Comparison of ENCODE assay signal across 21 mouse cellular contexts in genomic region chr14:22744701-22745100, GRCm38 (mm10).
DNase-seq lines count a peak whose midpoint lies in the region; ATAC-seq lines count a peak whose summit lies in the region.
"Had no signal": no experiment of that assay in that cellular context is flagged by ENCODE, and none has a peak within 500 bp of the region (broad histone marks: within the 10 kb centered on the region; RNA-seq: fewer than 3 reads in every experiment).

No protein-coding gene starts in this region.

- H3K4me2 ChIP-seq in forebrain, embryonic 12.5 days = no peak overlapping the region
- no peak overlapping the region for H3K4me2 ChIP-seq in midbrain, embryonic 16.5 days (ENCODE audit: low read length)
- H3K4me2 ChIP-seq in hindbrain, embryonic 11.5 days (replicated peaks; ENCODE audit: low read depth, low read length) = no peak overlapping the region
- H3K4me2 ChIP-seq in midbrain, embryonic 14.5 days (ENCODE audit: low read length) = no peak overlapping the region
- H3K4me2 ChIP-seq: heart, embryonic 11.5 days; liver, embryonic 11.5 days; midbrain, embryonic 12.5 days had no signal

- peak; percentile 16 for DNase-seq in forebrain, embryonic 10.5 days (ENCODE audit: extremely low spot score, low spot score)
- DNase-seq in midbrain, embryonic 10.5 days (ENCODE audit: low spot score) = no peak
- peak; percentile 34 for DNase-seq in hindbrain, embryonic 11.5 days (ENCODE audit: low spot score)
- peak; percentile 52 for DNase-seq in midbrain, embryonic 14.5 days
- no peak for DNase-seq in thymus, postnatal 36 days
- DNase-seq in gastrocnemius, adult 18-20 months (ENCODE audit: low spot score) = no peak
- DNase-seq: adrenal gland, postnatal 36 days; cerebellum, postnatal 25 days; gastrocnemius, postnatal 36 days; heart, postnatal 4 days; kidney, adult 8-10 months; kidney, postnatal 36 days; lung, postnatal 10 days; right cerebral cortex, adult 18-20 months; thymus, postnatal 4 days had no signal

- peaks cover 81% of the 10 kb centered on the region for H3K27me3 ChIP-seq in forebrain, embryonic 10.5 days (ENCODE audit: poor library complexity, severe bottlenecking)
- peaks cover 67% of the 10 kb centered on the region for H3K27me3 ChIP-seq in forebrain, embryonic 12.5 days
- peaks cover 20% of the 10 kb centered on the region for H3K27me3 ChIP-seq in midbrain, embryonic 10.5 days (ENCODE audit: low read depth, poor library complexity, severe bottlenecking)
- peaks cover 3% of the 10 kb centered on the region for H3K27me3 ChIP-seq in midbrain, embryonic 16.5 days (ENCODE audit: control insufficient read depth, insufficient read depth, low read depth, low read length)
- no peaks in the 10 kb centered on the region for H3K27me3 ChIP-seq in hindbrain, embryonic 11.5 days (ENCODE audit: control insufficient read depth, insufficient read depth, low read length)
- H3K27me3 ChIP-seq in midbrain, embryonic 14.5 days (ENCODE audit: control insufficient read depth, insufficient read depth, low read length) = peaks cover 6% of the 10 kb centered on the region; the same call in 1 of the 2 replicates

- H3K4me3 ChIP-seq in forebrain, embryonic 10.5 days = no peak overlapping the region
- no peak overlapping the region for H3K4me3 ChIP-seq in forebrain, embryonic 12.5 days (replicated peaks)
- no peak overlapping the region for H3K4me3 ChIP-seq in midbrain, embryonic 10.5 days
- H3K4me3 ChIP-seq in midbrain, embryonic 16.5 days (ENCODE audit: low read depth, low read length) = no peak overlapping the region
- H3K4me3 ChIP-seq in hindbrain, embryonic 11.5 days (ENCODE audit: low read depth, low read length) = no peak overlapping the region
- no peak overlapping the region for H3K4me3 ChIP-seq in midbrain, embryonic 14.5 days (replicated peaks; ENCODE audit: low read depth, low read length)
- H3K4me3 ChIP-seq: midbrain, embryonic 12.5 days had no signal

- WGBS in forebrain, embryonic 10.5 days = 19% methylated on average over 5 of the region's 5 CpGs
- WGBS in forebrain, embryonic 12.5 days = 9% methylated on average over 5 of the region's 5 CpGs
- WGBS in midbrain, embryonic 10.5 days = 30% methylated on average over 5 of the region's 5 CpGs
- 16% methylated on average over 5 of the region's 5 CpGs for WGBS in midbrain, embryonic 16.5 days
- WGBS in hindbrain, embryonic 11.5 days = 13% methylated on average over 5 of the region's 5 CpGs
- WGBS in midbrain, embryonic 14.5 days = 19% methylated on average over 5 of the region's 5 CpGs

- no peak overlapping the region for H3K9ac ChIP-seq in forebrain, embryonic 12.5 days
- no peak overlapping the region for H3K9ac ChIP-seq in midbrain, embryonic 16.5 days (ENCODE audit: low read depth, low read length)
- no peak overlapping the region for H3K9ac ChIP-seq in hindbrain, embryonic 11.5 days (ENCODE audit: low read depth, low read length)
- H3K9ac ChIP-seq in midbrain, embryonic 14.5 days (replicated peaks; ENCODE audit: low read length) = no peak overlapping the region
- H3K9ac ChIP-seq: midbrain, embryonic 12.5 days had no signal

- H3K9me3 ChIP-seq in forebrain, embryonic 10.5 days = no peaks in the 10 kb centered on the region
- H3K9me3 ChIP-seq in forebrain, embryonic 12.5 days = no peaks in the 10 kb centered on the region
- H3K9me3 ChIP-seq in midbrain, embryonic 10.5 days (replicated peaks) = no peaks in the 10 kb centered on the region
- H3K9me3 ChIP-seq in midbrain, embryonic 16.5 days (replicated peaks; ENCODE audit: control insufficient read depth, low read length, poor library complexity, severe bottlenecking) = no peaks in the 10 kb centered on the region
- no peaks in the 10 kb centered on the region for H3K9me3 ChIP-seq in hindbrain, embryonic 11.5 days (ENCODE audit: control insufficient read depth, low read length)
- no peaks in the 10 kb centered on the region for H3K9me3 ChIP-seq in midbrain, embryonic 14.5 days (ENCODE audit: control insufficient read depth, low read length)
- H3K9me3 ChIP-seq: midbrain, embryonic 12.5 days had no signal

- H3K27ac ChIP-seq in forebrain, embryonic 10.5 days = no peak overlapping the region
- no peak overlapping the region for H3K27ac ChIP-seq in forebrain, embryonic 12.5 days
- peak overlapping the region; percentile 69 for H3K27ac ChIP-seq in midbrain, embryonic 10.5 days (replicated peaks)
- H3K27ac ChIP-seq in midbrain, embryonic 16.5 days (ENCODE audit: low read length) = no peak overlapping the region
- no peak overlapping the region for H3K27ac ChIP-seq in hindbrain, embryonic 11.5 days (ENCODE audit: low read depth, low read length)
- no peak overlapping the region for H3K27ac ChIP-seq in midbrain, embryonic 14.5 days (replicated peaks; ENCODE audit: low read depth, low read length)
- H3K27ac ChIP-seq: midbrain, embryonic 12.5 days had no signal

- no peaks in the 10 kb centered on the region for H3K36me3 ChIP-seq in forebrain, embryonic 10.5 days (replicated peaks)
- no peaks in the 10 kb centered on the region for H3K36me3 ChIP-seq in forebrain, embryonic 12.5 days (replicated peaks)
- H3K36me3 ChIP-seq in midbrain, embryonic 10.5 days = no peaks in the 10 kb centered on the region
- no peaks in the 10 kb centered on the region for H3K36me3 ChIP-seq in midbrain, embryonic 16.5 days (ENCODE audit: control insufficient read depth, insufficient read depth, low read length)
- H3K36me3 ChIP-seq in hindbrain, embryonic 11.5 days (ENCODE audit: control insufficient read depth, insufficient read depth, low read length) = no peaks in the 10 kb centered on the region
- H3K36me3 ChIP-seq in midbrain, embryonic 14.5 days (ENCODE audit: control insufficient read depth, insufficient read depth, low read length) = no peaks in the 10 kb centered on the region
- H3K36me3 ChIP-seq: midbrain, embryonic 12.5 days had no signal

- peaks cover 31% of the 10 kb centered on the region for H3K4me1 ChIP-seq in forebrain, embryonic 10.5 days
- peaks cover 18% of the 10 kb centered on the region for H3K4me1 ChIP-seq in forebrain, embryonic 12.5 days
- peaks cover 25% of the 10 kb centered on the region for H3K4me1 ChIP-seq in midbrain, embryonic 10.5 days
- H3K4me1 ChIP-seq in midbrain, embryonic 16.5 days (ENCODE audit: control insufficient read depth, insufficient read depth, low read length) = peaks cover 9% of the 10 kb centered on the region
- H3K4me1 ChIP-seq in hindbrain, embryonic 11.5 days (replicated peaks; ENCODE audit: control insufficient read depth, insufficient read depth, low read length) = peaks cover 5% of the 10 kb centered on the region; the same call in 1 of the 2 replicates
- peaks cover 14% of the 10 kb centered on the region for H3K4me1 ChIP-seq in midbrain, embryonic 14.5 days (ENCODE audit: control insufficient read depth, insufficient read depth, low read length)

- no peak for ATAC-seq in forebrain, embryonic 12.5 days (ENCODE audit: low FRiP score)
- no peak for ATAC-seq in midbrain, embryonic 16.5 days
- no peak for ATAC-seq in hindbrain, embryonic 11.5 days (ENCODE audit: low FRiP score)
- no peak for ATAC-seq in midbrain, embryonic 14.5 days (ENCODE audit: low FRiP score, low TSS enrichment)
- ATAC-seq: activated CD4-positive, CD25-positive, alpha-beta regulatory T cell, adult 4 months had no signal

Comparison
In these comparisons a context has a peak if more than half of its experiments do, and no peak if none do; other contexts are left out.
1. DNase-seq: peak in forebrain, embryonic 10.5 days (single experiment), hindbrain, embryonic 11.5 days (single experiment) and midbrain, embryonic 14.5 days (single experiment); none in midbrain, embryonic 10.5 days (single experiment), thymus, postnatal 36 days (0 of 2) and gastrocnemius, adult 18-20 months (single experiment).